Mouse (Mus musculus) embryonic facial prominence, embryonic 12.5 days (tissue): Measurements from ENCODE around the gene Veph1. TPM values are rescaled to one million over a fixed set of nuclear protein-coding genes. Genes with fewer than 3 reads are reported as not detected.

Source experiments
- ATAC-seq: fragments of 200-750 bp; cut with Nextera tagmentation; 2 replicates; pipeline ENCODE4 v1.8.0; 2017; ENCODE audit not compliant: insufficient number of reproducible peaks, insufficient read depth, low FRiP score, low TSS enrichment
- H3K27ac ChIP-seq: fragments of 300-500 bp; sonication (generic); 2 replicates; pipeline ENCODE4 v1.5.1; 2016; ENCODE audit warnings: mild to moderate bottlenecking
- H3K27me3 ChIP-seq: fragments of 300-500 bp; sonication (generic); 2 replicates; pipeline ENCODE4 v1.6.1; 2016; ENCODE audit warnings: mild to moderate bottlenecking, moderate library complexity
- H3K36me3 ChIP-seq: fragments of 300-500 bp; sonication (generic); 2 replicates; pipeline ENCODE4 v1.6.1; 2016; ENCODE audit warnings: mild to moderate bottlenecking
- H3K4me1 ChIP-seq: fragments of 300-500 bp; sonication (generic); 2 replicates; pipeline ENCODE4 v1.6.1; 2016
- H3K4me2 ChIP-seq: fragments of 300-500 bp; sonication (generic); replicated peaks from 2 replicates; pipeline ENCODE4 v1.6.1; 2016; ENCODE audit warnings: mild to moderate bottlenecking, moderate library complexity
- H3K4me3 ChIP-seq: fragments of 300-500 bp; sonication (generic); 2 replicates; pipeline ENCODE4 v1.5.1; 2016; ENCODE audit warnings: mild to moderate bottlenecking
- H3K9ac ChIP-seq: fragments of 300-500 bp; sonication (generic); 2 replicates; pipeline ENCODE4 v1.6.1; 2016; ENCODE audit warnings: mild to moderate bottlenecking, moderate library complexity
- H3K9me3 ChIP-seq: fragments of 300-500 bp; sonication (generic); 2 replicates; pipeline ENCODE4 v1.6.1; 2016; ENCODE audit warnings: mild to moderate bottlenecking, moderate library complexity
- WGBS: fragments of 180-500 bp; shearing (Covaris S2); methylation state at CpG from one replicate; pipeline ENCODE4 v1.1.7; 2016; 5-methylcytosine and 5-hydroxymethylcytosine counted together
- polyA plus RNA-seq: library from polyadenylated mRNA; unstranded; fragments of >200 nt; fragmentation: Nextera tagmentation; extraction: Ambion mirVana; gene quantifications from 2 replicates; pipeline ENCODE4 v1.2.1, GENCODE M21; 2016

Gene Veph1
- polyA plus RNA-seq, 1 experiment from 2014 or later, result 5.8 TPM

DNA sequence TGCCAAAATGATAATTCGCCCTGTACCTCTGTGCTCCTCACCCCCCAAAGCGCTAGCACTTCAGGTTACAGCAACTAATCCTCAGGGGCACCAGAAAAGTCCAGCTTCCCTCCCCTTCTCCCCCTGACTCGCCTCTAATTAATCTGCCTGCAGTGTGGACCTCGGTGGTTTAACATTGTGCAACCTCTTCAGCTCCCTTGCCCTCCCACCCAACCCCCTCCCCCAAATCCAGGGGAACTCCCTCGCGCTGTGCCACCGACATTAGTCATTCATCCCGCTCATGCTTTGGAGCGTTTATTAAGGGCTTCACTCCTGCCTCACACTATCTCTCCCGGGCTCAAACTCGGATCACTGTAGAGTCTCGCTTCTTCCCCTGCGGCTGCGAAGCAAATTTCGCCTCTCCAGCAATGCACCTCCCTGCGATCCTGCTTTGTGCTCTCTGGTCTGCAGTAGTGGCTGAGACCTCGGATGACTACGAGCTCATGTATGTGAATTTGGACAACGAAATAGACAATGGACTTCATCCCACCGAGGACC is 76.9 kb downstream of the Veph1 start, which contains the start of gene Ptx3:
Gene Ptx3, plus strand, starts transcription at position 256 of the 537 bp plus-strand sequence.
- no peaks in the 10 kb centered on the region for H3K27me3 ChIP-seq
- 3% methylated on average over 20 of the region's 20 CpGs for WGBS
- H3K4me1 ChIP-seq, result peaks cover 32% of the 10 kb centered on the region
- peak within 1 kb of the TSS; percentile 94 for H3K27ac ChIP-seq
- H3K9ac ChIP-seq, result peak within 1 kb of the TSS; percentile 87
- H3K9me3 ChIP-seq, result no peaks in the 10 kb centered on the region
- H3K4me2 ChIP-seq, result peak within 1 kb of the TSS; percentile 93
- peak within 1 kb of the TSS; percentile 64 for H3K4me3 ChIP-seq
- H3K36me3 ChIP-seq, result peaks cover 3% of the 10 kb centered on the region; the same call in 1 of the 2 replicates
- ATAC-seq, result no peak

DNA sequence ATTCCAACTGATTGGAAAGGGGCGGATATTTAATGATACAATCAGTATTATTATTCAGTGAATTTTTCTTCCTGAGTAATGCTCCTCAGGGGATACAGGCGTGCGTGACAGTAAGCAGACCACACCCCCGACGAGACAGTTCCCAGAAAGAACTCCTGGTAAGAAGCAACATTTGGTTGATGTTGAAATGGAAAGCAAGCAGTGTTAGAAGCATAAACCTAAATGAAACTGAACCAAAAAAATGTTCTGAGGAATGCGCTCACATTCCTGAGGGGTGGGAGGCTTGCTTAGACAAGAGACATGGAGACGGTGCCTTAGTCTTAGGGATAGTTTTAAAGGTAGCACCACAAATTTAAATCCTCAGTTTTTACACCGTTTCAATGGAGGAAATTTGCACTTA is 80.9 kb downstream of the Veph1 start:
- Histone ChIP-seq H3K27ac (peak overlapping the region; percentile 31), H3K27me3 (no peaks in the 10 kb centered on the region), H3K4me3 (no peak overlapping the region), H3K9me3 (no peaks in the 10 kb centered on the region), H3K36me3 (no peaks in the 10 kb centered on the region), H3K4me1 (peaks cover 26% of the 10 kb centered on the region), H3K9ac (no peak overlapping the region), H3K4me2 (peak overlapping the region; percentile 17; the same call in 1 of the 2 replicates)
- 44% methylated on average over 8 of the region's 8 CpGs for WGBS
- no peak for ATAC-seq

DNA sequence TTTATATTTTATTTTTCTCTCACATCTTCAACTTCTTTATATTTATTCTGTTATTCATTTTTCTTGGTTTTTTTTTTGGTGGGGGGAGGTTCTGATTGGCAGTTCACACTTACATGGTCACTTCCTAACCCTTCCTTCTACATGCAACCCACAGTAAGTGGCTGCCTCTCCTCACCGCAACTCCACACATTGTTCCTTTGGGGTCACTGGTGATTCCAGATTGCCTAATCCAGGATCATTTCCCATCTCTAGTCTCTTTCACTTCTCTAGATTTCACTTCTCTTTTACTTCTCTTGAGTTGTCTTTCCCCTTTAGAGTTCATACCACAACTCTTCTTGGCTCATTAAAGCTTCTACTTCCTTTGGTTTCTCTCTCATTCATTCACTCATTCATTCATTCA is 83.1 kb downstream of the Veph1 start:
- no peaks in the 10 kb centered on the region for H3K9me3 ChIP-seq
- no peak for ATAC-seq
- no peak overlapping the region for H3K9ac ChIP-seq
- H3K27me3 ChIP-seq, result no peaks in the 10 kb centered on the region
- H3K4me3 ChIP-seq, result no peak overlapping the region
- H3K4me2 ChIP-seq, result no peak overlapping the region
- H3K4me1 ChIP-seq, result peaks cover 12% of the 10 kb centered on the region
- 95% methylated on average over 1 of the region's 1 CpGs for WGBS
- H3K36me3 ChIP-seq, result no peaks in the 10 kb centered on the region
- no peak overlapping the region for H3K27ac ChIP-seq

DNA sequence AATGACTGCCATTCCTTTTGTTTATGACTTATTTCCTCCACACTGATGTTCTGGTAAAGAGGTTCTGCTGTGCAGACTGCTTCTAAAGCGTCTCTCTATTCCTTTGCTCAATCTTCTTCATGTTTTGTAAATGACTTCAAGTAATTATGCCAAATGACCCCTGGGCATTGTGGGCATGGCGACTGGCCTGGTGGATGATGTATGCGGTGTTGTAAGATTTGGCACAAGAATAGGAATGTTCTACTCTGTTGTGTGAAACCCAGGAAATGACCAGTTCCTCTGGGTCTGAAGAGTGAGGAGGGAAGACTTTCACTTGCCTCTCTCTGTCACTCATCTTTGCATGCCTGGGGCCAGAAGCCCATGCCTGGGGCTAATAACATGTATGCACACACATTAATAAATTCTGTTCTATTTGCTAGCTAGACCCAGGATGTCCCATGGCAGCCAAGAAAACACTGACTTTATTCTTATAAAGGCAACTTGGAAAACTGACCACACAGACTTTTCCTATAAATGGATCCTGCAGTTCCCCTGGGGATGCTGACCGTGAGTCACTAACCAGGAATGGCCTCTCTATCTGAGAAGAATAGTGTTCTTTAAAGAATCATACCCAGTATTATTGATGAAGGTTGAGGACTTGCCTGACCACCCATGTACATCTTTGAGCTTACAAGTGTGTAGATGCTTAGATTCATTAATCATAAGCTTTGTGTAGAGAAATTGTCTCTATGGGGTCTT is 87.6 kb downstream of the Veph1 start:
- WGBS, result 79% methylated on average over 4 of the region's 4 CpGs
- H3K27me3 ChIP-seq, result no peaks in the 10 kb centered on the region
- H3K4me2 ChIP-seq, result no peak overlapping the region
- no peak overlapping the region for H3K9ac ChIP-seq
- no peaks in the 10 kb centered on the region for H3K36me3 ChIP-seq
- no peaks in the 10 kb centered on the region for H3K4me1 ChIP-seq
- H3K27ac ChIP-seq, result no peak overlapping the region
- no peak for ATAC-seq
- H3K4me3 ChIP-seq, result no peak overlapping the region
- no peaks in the 10 kb centered on the region for H3K9me3 ChIP-seq

GRCm38 (mm10) chr3:66193910-66194562 is 102.6 kb downstream of the Veph1 start:
- Histone ChIP-seq H3K27me3 (no peaks in the 10 kb centered on the region), H3K27ac (no peak overlapping the region), H3K4me1 (no peaks in the 10 kb centered on the region), H3K36me3 (no peaks in the 10 kb centered on the region), H3K9ac (no peak overlapping the region), H3K4me3 (no peak overlapping the region), H3K4me2 (no peak overlapping the region), H3K9me3 (no peaks in the 10 kb centered on the region)
- 58% methylated on average over 3 of the region's 3 CpGs for WGBS
- ATAC-seq, result no peak

- no peaks in the 10 kb centered on the region for H3K27me3 ChIP-seq
- H3K27ac ChIP-seq, result no peak overlapping the region
- no peaks in the 10 kb centered on the region for H3K9me3 ChIP-seq
- no peak overlapping the region for H3K9ac ChIP-seq
- no peak overlapping the region for H3K4me2 ChIP-seq
- no peaks in the 10 kb centered on the region for H3K4me1 ChIP-seq
- 67% methylated on average over 2 of the region's 2 CpGs for WGBS
- ATAC-seq, result no peak
- H3K36me3 ChIP-seq, result no peaks in the 10 kb centered on the region
- H3K4me3 ChIP-seq, result no peak overlapping the region
Measured at GRCm38 (mm10) chr3:66179647-66180046, 117.0 kb downstream of the Veph1 start.

GRCm38 (mm10) chr3:66172907-66173306 is 123.7 kb downstream of the Veph1 start:
- ATAC-seq, result no peak
- no peaks in the 10 kb centered on the region for H3K27me3 ChIP-seq
- no peak overlapping the region for H3K4me3 ChIP-seq
- no peak overlapping the region for H3K27ac ChIP-seq
- no peak overlapping the region for H3K9ac ChIP-seq
- H3K4me2 ChIP-seq, result no peak overlapping the region
- 67% methylated on average over 5 of the region's 5 CpGs for WGBS
- H3K36me3 ChIP-seq, result no peaks in the 10 kb centered on the region
- no peaks in the 10 kb centered on the region for H3K9me3 ChIP-seq
- H3K4me1 ChIP-seq, result peaks cover 1% of the 10 kb centered on the region; the same call in 1 of the 2 replicates

DNA sequence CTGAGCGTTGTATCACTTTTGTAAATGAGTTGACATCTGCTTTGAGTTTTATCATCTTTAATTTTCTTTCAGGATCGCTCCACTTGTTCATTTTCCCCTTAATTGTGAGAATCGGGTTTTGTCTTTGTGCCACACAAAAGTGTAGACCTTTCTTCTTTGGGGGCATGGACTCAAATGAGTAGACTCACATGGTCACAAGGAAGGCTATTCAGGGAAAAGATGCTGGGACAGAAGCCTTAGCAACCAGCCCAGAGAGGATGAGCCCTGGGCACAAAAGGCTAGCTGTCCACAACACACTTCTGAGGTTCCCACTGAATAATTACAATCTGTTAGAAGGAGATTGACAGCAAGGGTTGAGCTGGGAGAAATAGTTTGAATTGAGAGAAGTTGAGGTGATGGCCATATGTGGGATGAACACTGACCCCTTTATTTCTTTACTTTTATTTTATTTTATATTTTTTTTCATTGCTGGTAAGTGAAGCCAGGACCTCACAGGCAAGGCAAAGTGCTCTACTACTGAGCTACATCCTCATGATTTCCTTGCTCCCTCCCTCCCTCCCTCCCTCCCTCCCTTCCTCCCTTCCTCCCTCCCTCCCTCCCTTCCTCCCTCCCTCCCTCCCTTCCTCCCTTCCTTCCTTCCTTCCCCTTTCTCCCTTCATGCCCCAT is 126.6 kb downstream of the Veph1 start:
- peaks cover 20% of the 10 kb centered on the region; the same call in 1 of the 2 replicates for H3K4me1 ChIP-seq
- no peak for ATAC-seq
- H3K36me3 ChIP-seq, result no peaks in the 10 kb centered on the region
- no peak overlapping the region for H3K27ac ChIP-seq
- no peak overlapping the region for H3K4me3 ChIP-seq
- H3K4me2 ChIP-seq, result no peak overlapping the region
- H3K9me3 ChIP-seq, result no peaks in the 10 kb centered on the region
- H3K9ac ChIP-seq, result no peak overlapping the region
- no peaks in the 10 kb centered on the region for H3K27me3 ChIP-seq
- WGBS, result 44% methylated on average over 3 of the region's 3 CpGs

GRCm38 (mm10) chr3:66166606-66167290 is 129.9 kb downstream of the Veph1 start:
- WGBS, result 31% methylated on average over 6 of the region's 6 CpGs
- H3K4me3 ChIP-seq, result no peak overlapping the region
- no peaks in the 10 kb centered on the region for H3K36me3 ChIP-seq

DNA sequence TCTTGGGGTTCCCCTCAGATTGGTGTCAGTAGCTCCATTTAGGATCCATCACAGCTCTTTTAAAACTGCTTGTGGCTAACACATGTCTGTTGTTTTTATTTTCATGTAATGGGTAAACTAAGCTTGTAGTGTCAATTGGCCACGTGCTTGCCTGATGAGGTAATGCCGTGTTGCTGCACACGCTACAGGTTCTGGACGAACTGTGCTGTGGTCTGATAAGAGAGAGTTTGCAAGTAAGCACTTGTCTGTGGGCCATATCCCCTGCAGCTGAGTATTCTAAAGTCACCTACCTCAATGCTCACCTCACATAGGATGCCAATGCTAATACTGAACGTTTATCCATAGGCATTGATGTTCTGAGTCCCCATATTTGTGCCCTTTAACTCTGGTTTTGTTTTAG is 131.6 kb downstream of the Veph1 start:
- no peak overlapping the region for H3K27ac ChIP-seq

More at GRCm38 (mm10) chr3:66166606-66167290, 129.9 kb downstream of the Veph1 start:
- peak overlapping the region; percentile 68 for H3K27ac ChIP-seq
- peak; percentile 67; the same call in 1 of the 2 replicates for ATAC-seq
- H3K9ac ChIP-seq, result no peak overlapping the region
- H3K27me3 ChIP-seq, result no peaks in the 10 kb centered on the region
- peaks cover 20% of the 10 kb centered on the region; the same call in 1 of the 2 replicates for H3K4me1 ChIP-seq
- H3K9me3 ChIP-seq, result no peaks in the 10 kb centered on the region
- H3K4me2 ChIP-seq, result no peak overlapping the region

DNA sequence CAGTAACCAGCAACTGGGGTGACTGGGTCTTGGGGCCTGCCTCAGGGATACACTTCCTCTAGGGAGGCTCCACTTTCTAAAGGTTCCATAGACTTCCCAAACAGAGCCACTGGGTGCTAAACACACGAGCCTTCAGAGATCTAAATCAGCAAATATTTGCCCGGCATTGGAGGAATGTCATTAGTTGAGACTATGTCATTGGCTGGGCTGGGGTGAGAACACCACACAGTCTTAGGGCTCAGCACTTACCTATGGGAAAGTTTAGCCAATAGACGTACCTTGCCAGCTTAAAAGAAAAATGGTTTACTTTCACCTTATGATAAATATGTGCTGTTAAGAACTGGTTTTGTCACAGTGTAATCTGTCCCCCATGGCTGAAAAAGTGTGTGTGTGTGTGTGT is 132.1 kb downstream of the Veph1 start:
- no peak for ATAC-seq
- Histone ChIP-seq H3K36me3 (no peaks in the 10 kb centered on the region), H3K9ac (no peak overlapping the region), H3K4me1 (peaks cover 20% of the 10 kb centered on the region; the same call in 1 of the 2 replicates), H3K27me3 (no peaks in the 10 kb centered on the region), H3K4me3 (no peak overlapping the region), H3K27ac (no peak overlapping the region), H3K4me2 (no peak overlapping the region), H3K9me3 (no peaks in the 10 kb centered on the region)
- 66% methylated on average over 3 of the region's 3 CpGs for WGBS

More for the DNA sequence above, 131.6 kb downstream of the Veph1 start:
- no peaks in the 10 kb centered on the region for H3K9me3 ChIP-seq
- H3K36me3 ChIP-seq, result no peaks in the 10 kb centered on the region
- H3K27me3 ChIP-seq, result no peaks in the 10 kb centered on the region
- no peak overlapping the region for H3K4me2 ChIP-seq
- peaks cover 20% of the 10 kb centered on the region; the same call in 1 of the 2 replicates for H3K4me1 ChIP-seq
- WGBS, result 86% methylated on average over 5 of the region's 5 CpGs
- no peak overlapping the region for H3K9ac ChIP-seq
- ATAC-seq, result no peak
- no peak overlapping the region for H3K4me3 ChIP-seq
